Mouse (Mus musculus): ENCODE results near the gene Dmac2.
"Not testable (repeated sequence)": the region's sequence is repeated elsewhere in the genome, so short reads cannot be mapped to it uniquely, and the experiment has no call there.

The Dmac2 gene

GRCm38 (mm10) chr7:25618865-25619721 is at the start of gene Dmac2:
Dmac2 (plus strand) TSS chr7:25619414.
- peak; percentile 97 to 98 for DNase-seq

- DNase-seq: peak in 1 of 2 experiments; percentile 30
These were observed 45.4 kb upstream of the Dmac2 start for GRCm38 (mm10) chr7:25573806-25574205.

- DNase-seq: peak; percentile 81 to 83
These were observed 44.1 kb upstream of the Dmac2 start for GRCm38 (mm10) chr7:25575105-25575504.

GRCm38 (mm10) chr7:25575870-25576269 is 43.3 kb upstream of the Dmac2 start:
- DNase-seq: no peak

- DNase-seq: not testable (repeated sequence)
These were observed 42.9 kb upstream of the Dmac2 start for GRCm38 (mm10) chr7:25576308-25576707.

- peak in 1 of 2 experiments; percentile 57 for DNase-seq
These were observed 42.3 kb upstream of the Dmac2 start for GRCm38 (mm10) chr7:25576793-25577437.

DNA sequence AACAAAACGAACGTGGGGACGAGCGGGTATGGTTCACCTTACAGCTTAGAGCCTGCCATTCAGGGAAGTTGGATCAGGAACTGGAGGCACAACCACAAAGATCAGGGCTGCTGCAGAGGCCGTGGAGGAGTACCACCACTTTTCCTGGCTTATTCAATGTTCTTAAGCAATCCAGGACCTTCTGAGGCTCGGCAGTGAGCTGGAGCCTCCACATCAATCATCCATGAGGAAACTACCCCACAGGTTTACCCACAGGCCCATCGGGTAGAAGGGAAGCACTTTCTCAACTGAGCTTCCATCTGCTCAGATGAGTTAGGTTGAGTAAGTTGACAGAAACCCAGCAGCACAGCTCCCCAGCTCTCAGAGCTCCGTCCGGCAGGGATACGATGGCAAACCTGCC is 39.8 kb upstream of the Dmac2 start:
- DNase-seq: no peak

DNA sequence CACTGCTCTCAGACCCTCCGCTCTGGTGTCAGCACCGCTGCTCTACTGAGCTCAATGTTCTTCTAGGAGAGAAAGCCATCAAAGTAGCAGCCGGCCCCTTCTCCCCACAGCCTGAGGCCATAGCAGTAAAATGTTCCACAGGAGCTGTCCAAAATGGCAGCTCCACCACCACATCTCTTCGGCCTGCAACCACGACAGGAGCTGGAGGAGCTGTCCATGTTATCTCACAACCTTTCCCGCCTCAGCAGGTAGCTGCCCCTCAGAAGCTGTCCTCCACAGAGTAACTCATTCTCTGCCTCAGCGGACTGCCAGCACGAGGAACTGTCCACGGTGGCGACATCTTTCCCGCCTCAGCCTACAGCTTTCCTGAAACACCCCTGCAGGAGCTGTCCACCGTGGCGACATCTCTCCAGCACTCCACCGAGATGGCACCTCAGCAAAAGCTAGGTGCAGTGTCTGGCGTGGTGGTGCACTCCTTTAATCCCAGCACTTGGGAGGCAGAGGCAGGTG is 36.9 kb upstream of the Dmac2 start:
- no peak for DNase-seq

- no peak for DNase-seq
These were observed 34.6 kb upstream of the Dmac2 start for GRCm38 (mm10) chr7:25584651-25585050.

DNA sequence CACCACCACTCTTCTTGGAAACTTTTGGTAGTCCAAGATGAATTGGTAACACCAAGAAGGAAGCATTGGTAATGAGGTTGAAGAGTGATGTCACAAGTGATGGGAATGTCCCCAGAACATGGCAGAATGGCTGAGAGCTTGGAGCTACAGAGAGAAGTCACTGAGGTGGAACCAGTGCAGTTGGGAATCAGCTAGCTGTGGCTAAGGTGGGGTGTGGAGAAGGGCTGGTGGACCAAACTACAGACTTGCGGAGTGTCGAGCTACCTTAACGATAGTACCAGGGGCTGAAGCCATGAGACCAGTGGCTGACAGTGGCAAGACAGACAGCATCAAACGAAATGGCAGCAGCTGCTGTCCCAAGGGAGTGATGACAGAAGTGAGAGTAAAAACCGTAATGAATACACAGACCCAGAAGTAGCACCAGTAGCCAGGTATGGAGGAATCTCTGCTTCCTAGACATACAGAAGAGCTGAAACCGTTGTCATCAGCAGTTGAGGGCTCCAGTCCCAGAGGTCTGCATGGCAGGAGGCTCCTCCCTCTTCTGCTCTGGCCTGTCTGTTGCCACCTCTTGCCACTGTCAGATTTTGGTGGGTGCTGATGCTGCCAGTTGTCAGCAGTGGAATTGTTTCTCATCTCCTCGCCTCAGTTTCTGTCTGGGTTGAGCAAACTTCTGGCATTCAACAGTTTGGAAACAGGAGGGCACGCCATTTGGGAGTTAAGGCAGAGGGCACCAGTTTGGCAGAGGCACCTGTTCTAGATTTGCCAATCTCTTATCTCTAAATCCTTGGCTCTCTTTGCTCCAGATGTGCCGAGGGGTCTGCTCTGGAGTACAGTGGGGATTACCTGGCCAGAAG is 33.6 kb upstream of the Dmac2 start:
- no peak for DNase-seq

- DNase-seq: no peak
These were observed 28.0 kb upstream of the Dmac2 start for GRCm38 (mm10) chr7:25591226-25591625.

- DNase-seq: no peak
These were observed 25.4 kb upstream of the Dmac2 start for GRCm38 (mm10) chr7:25593859-25594258.

DNA sequence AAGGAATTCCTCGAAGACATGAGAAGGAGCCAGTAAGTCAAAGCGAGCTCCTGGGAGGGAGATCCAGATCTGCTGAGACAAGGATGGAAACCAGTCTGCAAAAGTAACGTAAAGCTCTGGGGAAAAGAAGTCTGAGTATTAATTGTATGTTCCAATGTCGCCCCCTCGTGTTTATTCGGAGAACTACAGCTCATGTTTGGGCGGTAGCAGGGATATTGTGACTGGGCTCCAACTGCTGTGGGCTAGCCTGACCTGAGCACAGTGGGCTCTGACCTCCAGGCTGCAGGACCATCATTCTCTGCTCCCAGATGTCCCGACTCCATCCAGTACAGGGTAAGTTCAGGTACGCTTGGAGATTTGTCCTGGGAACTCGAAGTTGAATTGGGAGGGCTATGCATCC is 19.6 kb upstream of the Dmac2 start:
- peak; percentile 76 to 87 for DNase-seq

GRCm38 (mm10) chr7:25600666-25601065 is 18.5 kb upstream of the Dmac2 start:
- DNase-seq: no peak

DNA sequence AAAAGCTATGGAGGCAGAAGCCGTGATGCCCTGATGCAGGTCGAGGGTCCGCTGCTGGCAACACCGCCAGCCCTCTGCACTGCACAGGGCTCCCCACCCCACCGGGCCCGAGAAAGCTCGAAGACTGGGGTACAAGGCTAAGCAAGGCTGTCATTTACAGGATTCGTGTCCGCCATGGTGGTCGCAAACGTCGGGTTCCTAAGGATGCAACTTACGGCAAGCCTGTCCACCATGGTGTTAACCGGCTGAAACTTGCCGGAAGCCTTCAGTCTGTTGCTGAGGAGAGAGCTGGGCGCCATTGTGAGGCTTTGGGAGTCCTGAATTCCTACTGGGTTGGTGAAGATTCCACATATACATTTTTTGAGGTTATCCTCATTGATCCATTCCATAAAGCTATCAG is 17.9 kb upstream of the Dmac2 start:
- DNase-seq: no peak

DNA sequence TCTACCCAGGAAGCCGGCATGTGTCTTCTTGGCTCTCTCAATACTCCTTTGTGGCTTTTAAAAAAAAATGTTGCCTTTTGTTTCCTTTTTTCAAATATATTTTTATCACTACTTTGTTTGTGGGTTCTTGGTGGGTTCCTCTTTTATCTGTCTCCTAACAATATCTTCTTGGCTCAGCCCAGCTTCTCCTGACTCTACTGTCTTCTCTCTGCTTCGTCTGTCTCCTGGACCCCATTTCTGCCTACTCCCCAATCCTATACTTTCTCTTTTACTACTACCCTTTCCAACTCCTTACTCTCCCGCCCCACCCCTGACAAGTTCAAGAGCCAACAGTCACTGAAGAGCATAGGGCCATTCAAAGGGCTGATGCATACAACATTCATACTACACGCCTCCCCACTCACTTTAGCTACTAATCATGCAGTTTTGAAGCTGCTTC is 12.6 kb upstream of the Dmac2 start:
- no peak for DNase-seq

DNA sequence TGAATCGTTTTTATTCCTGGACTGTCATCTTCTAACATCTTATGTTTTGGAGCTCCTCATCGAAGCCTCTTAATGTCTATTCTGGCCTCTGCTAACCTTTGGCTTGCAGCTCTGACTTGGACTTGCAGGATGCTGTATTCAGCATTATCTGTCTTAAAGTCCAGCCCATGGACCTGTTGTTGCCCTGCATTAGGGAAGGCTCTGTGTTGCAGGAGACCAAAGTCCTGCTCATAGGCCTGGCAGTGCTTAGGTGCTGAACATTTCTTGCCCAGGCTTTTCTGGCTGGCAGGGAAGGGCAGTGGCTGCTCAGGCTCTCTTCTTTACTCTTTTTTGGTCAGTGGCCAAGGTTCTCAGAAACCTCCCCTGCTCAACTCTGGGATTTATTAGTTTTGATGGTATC is 12.0 kb upstream of the Dmac2 start:
- DNase-seq: peak; percentile 71 to 88

DNA sequence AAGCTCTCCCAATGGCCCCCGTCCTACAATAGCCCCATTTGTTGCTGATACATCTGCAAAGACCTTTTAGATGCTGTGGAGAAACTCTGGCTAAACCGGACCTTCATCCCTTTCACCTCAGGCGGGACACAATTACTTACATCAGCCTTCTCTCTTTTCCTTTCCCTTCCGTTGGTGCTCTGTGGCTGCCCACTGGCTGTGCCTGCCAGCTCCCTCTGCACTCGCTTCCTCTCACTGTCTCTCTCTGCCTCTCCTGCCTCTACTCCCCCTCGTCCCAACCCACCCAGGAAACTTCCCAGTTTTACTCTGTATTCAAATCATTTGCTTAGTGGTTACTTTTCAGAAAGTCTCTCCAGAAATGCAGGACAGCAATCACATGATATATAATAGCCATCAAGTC is 9.2 kb upstream of the Dmac2 start:
- no peak for DNase-seq

DNA sequence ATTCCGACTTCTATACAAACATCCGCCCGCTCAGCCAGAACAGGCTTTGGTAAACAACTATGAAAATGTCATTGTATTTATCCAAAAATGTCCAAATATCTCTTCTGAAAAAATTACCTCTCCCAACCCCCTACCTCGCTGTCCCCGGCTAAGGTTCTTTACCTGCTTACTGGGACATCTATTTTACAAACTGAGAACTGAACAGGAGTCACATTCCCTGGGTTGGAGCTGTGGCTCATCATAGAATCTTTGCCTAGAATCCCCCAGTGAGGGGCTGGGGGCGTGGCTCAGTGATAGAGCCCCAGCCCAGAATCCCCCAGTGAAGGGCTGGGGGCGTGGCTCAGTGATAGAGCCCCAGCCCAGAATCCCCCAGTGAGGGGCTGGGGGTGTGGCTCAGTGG is 7.7 kb upstream of the Dmac2 start:
- no peak for DNase-seq

DNA sequence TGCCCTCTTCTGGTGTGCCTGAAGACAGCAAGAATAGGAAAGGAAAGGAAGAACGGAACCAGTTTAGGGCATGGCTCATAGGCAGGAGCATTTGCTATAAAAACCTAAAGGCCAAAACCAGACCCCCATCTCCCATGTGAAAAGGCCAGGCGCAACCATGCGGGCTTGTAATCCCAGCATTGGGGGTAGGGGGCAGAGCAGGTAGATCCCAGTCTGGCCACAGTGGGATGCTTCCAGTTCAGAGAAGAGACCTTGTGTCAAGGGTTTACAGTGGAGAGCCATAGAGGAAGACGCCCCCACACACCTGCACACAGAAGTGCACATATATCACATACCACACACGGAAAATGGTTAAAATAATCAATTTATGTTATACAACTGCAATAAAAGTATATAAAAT is 5.1 kb upstream of the Dmac2 start:
- peak in 1 of 2 experiments; percentile 20 for DNase-seq

DNA sequence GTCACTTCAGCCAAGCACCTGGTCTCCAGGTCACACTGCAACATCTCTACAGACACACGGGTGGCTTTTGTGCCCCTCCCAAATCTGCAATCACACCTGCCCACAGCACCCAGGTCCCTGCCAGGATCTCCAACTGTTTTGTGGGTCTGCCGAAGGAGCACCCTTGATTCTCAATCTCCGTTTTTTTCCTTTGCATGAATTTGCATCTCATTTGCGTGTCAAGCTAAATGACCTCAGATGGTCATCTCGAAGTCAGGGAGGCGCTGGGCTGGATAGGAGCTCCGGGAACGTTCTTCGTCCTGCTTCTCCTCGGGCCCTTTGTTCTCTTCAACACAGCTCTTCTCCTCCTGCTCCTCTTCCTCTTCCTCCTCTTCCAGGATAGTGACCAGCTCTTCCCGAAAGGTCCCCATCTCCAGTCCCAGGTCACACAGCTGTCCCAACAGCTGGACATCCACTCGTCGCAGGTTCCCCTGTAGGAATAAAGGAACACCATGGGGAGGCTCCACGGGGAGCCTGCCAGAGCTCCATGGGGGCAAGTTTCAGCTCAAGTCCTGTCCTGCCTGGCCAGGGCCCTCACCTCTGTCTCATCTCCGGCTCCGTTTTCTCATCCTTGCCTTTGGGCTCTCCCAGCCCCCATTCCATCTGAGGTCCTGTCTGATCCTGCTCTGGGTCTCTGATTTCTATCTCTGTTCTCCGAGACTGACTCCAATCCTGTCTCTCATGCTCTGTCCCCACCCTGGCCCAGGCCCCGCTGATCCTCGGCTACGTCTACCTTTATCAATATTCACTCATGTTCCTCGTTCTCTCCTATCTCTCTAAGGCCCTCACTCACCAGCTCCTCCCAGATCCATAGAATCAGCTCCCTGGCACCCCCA is 4.1 kb upstream of the Dmac2 start:
- DNase-seq: peak; percentile 59 to 66

DNA sequence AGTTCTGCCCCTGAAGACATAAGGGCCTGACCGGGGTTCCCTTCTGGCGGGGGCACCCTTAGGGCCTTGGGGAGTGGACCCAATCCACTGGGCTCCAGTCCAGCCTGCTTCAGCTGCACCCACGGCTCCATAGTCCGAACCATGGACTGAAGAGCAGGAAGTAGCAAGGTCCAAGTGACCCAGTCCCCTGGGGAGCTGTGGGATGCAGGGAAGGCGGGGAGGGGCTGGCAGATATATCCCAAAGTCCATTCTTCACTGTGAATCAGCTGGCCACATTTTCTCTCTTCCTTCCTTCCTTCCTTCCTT is 3.6 kb upstream of the Dmac2 start, which contains the start of gene Erich4:
Erich4 (minus strand) TSS at position 187 of the 306 bp plus-strand sequence.
- peak; percentile 89 to 94 for DNase-seq
